8 mouse cellular contexts compared by ENCODE assay signal in the genomic region with DNA sequence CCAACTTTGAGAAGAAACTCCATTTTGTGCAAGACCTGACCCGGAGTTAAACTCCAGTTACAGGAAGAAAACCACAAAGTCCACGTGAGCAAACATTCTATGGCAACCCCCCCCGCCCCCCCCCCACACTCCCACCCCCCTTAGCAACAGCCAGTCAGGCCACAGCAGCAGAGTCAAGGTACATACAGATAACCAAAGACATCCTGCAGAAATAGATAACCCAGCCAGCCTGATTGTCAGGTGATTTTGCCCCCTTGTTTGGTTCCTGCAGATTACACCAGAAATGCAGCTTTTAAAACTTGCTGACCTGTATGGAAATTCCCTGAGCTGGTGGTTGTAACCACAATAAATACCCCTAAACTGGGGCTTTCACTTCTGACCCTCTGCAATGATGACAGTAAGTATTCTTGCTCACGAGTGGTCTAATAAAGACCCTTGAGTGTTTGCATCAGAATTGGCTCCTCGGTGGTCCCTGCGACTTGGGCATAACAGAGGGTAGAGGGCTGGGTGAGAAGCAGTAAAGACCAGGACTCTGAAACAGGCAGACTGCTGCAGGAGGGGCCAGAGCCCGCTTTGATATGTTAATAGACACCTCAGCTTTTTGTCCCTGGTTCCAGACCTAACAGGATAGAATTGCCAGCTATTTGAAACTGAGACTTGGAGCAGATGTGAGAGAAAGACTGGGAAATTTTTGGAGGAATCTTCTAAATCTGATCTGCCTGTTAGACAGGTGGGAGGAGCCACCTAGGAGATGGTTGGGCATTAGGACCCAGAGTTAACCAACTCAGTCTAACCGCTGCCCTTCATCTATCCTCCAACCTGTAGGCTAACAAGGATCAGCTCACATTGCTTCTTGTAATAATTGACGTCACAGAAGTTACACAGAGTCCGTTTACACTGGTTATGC. TPM values are rescaled to one million over a fixed set of nuclear protein-coding genes. Genes with fewer than 3 reads are reported as not detected.
A peak's percentile ranks its signal among the peaks of the same experiment; 100 is the strongest.
DNase-seq lines count a peak whose midpoint lies in the region; ATAC-seq and TF ChIP-seq lines count a peak whose summit lies in the region.

No protein-coding gene starts in this region.

- peak overlapping the region; percentile 50 for H3K4me2 ChIP-seq in heart, embryonic 16.5 days (ENCODE audit: low read depth, low read length)
- peak overlapping the region; percentile 44 for H3K4me2 ChIP-seq in midbrain, embryonic 14.5 days (ENCODE audit: low read length)

- no peak for DNase-seq in left cerebral cortex, adult 2 months (ENCODE audit: extremely low spot score in 1 of 2, low spot score in 2 of 2)
- DNase-seq in left cerebral cortex, postnatal 36 days (ENCODE audit: low spot score in 2 of 2), result no peak
- DNase-seq in embryo, embryonic 10 days (ENCODE audit: low spot score), result peak; percentile 72
- peak; percentile 86 for DNase-seq in large intestine, adult 2 months (ENCODE audit: low read depth, low spot score)
- peak; percentile 57 for DNase-seq in midbrain, embryonic 14.5 days
- no peak for DNase-seq in right cerebral cortex, postnatal 4 days
- no peak for DNase-seq in layer of hippocampus, adult 18-20 months (ENCODE audit: low spot score in 2 of 2)

- no peaks in the 10 kb centered on the region for H3K27me3 ChIP-seq in heart, embryonic 16.5 days (ENCODE audit: control insufficient read depth, insufficient read depth, low read length)
- H3K27me3 ChIP-seq in midbrain, embryonic 14.5 days (ENCODE audit: control insufficient read depth, insufficient read depth, low read length), result no peaks in the 10 kb centered on the region

- intact Hi-C loops in left cerebral cortex, adult 2 months (cut with DNase I), result no loop called here
- intact Hi-C loops in left cerebral cortex, postnatal 36 days (cut with DNase I), result loop anchor here (10.0 kb wide), 1 partner anchor 92 kb away; no protein-coding TSS in a partner anchor

- no peaks in the 10 kb centered on the region for H3K9me3 ChIP-seq in heart, embryonic 16.5 days (replicated peaks; ENCODE audit: control insufficient read depth, low read length)
- H3K9me3 ChIP-seq in midbrain, embryonic 14.5 days (ENCODE audit: control insufficient read depth, low read length), result no peaks in the 10 kb centered on the region

- H3K4me1 ChIP-seq in heart, embryonic 16.5 days (ENCODE audit: control insufficient read depth, insufficient read depth, low read length), result 0 out of 2 replicates have a peak, but pooled peaks cover 3% of the 10 kb centered on the region
- H3K4me1 ChIP-seq in midbrain, embryonic 14.5 days (ENCODE audit: control insufficient read depth, insufficient read depth, low read length), result peaks cover 10% of the 10 kb centered on the region; the same call in 1 of the 2 replicates

- 16% methylated on average over 10 of the region's 10 CpGs for WGBS in heart, embryonic 16.5 days
- WGBS in large intestine, adult 2 months, result 21% methylated on average over 10 of the region's 10 CpGs
- 8% methylated on average over 10 of the region's 10 CpGs for WGBS in midbrain, embryonic 14.5 days

- ATAC-seq in heart, embryonic 16.5 days (replicated peaks; ENCODE audit: extremely low read depth, insufficient read depth, low FRiP score), result peak; percentile 83
- ATAC-seq in midbrain, embryonic 14.5 days (ENCODE audit: low FRiP score, low TSS enrichment), result peak; percentile 83

- no peak overlapping the region for H3K27ac ChIP-seq in left cerebral cortex, adult 2 months
- H3K27ac ChIP-seq in heart, embryonic 16.5 days (ENCODE audit: low read length), result no peak overlapping the region; the same call in 1 of the 2 replicates
- no peak overlapping the region for H3K27ac ChIP-seq in midbrain, embryonic 14.5 days (replicated peaks; ENCODE audit: low read depth, low read length)

- H3K4me3 ChIP-seq in left cerebral cortex, adult 2 months, result peak overlapping the region; percentile 32
- peak overlapping the region; percentile 21; the same call in 1 of the 2 replicates for H3K4me3 ChIP-seq in heart, embryonic 16.5 days (ENCODE audit: low read length)
- H3K4me3 ChIP-seq in midbrain, embryonic 14.5 days (replicated peaks; ENCODE audit: low read depth, low read length), result peak overlapping the region; percentile 13

- H3K36me3 ChIP-seq in heart, embryonic 16.5 days (ENCODE audit: control insufficient read depth, insufficient read depth), result no peaks in the 10 kb centered on the region
- H3K36me3 ChIP-seq in midbrain, embryonic 14.5 days (ENCODE audit: control insufficient read depth, insufficient read depth, low read length), result no peaks in the 10 kb centered on the region

- H3K9ac ChIP-seq in heart, embryonic 16.5 days (ENCODE audit: low read length), result no peak overlapping the region
- H3K9ac ChIP-seq in midbrain, embryonic 14.5 days (replicated peaks; ENCODE audit: low read length), result no peak overlapping the region

- TF ChIP-seq CTCF in left cerebral cortex, adult 2 months (IDR thresholded peaks at IDR 0.05), result no peak

RNA-seq across cellular contexts. Expression of a gene that starts 5.1 kb away (rescaled TPM):
- total RNA-seq in left cerebral cortex, adult 2 months (2021), result not detected
- total RNA-seq in left cerebral cortex, postnatal 36 days (2021), result not detected
- 0.14 and 0.28 TPM in 2 replicates for polyA plus RNA-seq in heart, embryonic 16.5 days (2015; fragmentation: Nextera tagmentation; extraction: Ambion mirVana)
- polyA plus RNA-seq in large intestine, adult 2 months (2012; rRNA removed), result 0.08 and 0.19 TPM in 2 replicates
- 0.16 TPM in 1 of 2 replicates, not detected in the other for polyA plus RNA-seq in midbrain, embryonic 14.5 days (2014; fragmentation: Nextera tagmentation; extraction: Ambion mirVana)
- not detected for total RNA-seq in layer of hippocampus, adult 18-20 months (2021)

RNA-seq across cellular contexts. Expression of a gene that starts 14.9 kb away (rescaled TPM):
- not detected for total RNA-seq in left cerebral cortex, adult 2 months (2021)
- not detected for total RNA-seq in left cerebral cortex, postnatal 36 days (2021)
- polyA plus RNA-seq in heart, embryonic 16.5 days (2015; fragmentation: Nextera tagmentation; extraction: Ambion mirVana), result not detected in 2 replicates
- polyA plus RNA-seq in large intestine, adult 2 months (2012; rRNA removed), result 0.22 and 0.43 TPM in 2 replicates
- not detected in 2 replicates for polyA plus RNA-seq in midbrain, embryonic 14.5 days (2014; fragmentation: Nextera tagmentation; extraction: Ambion mirVana)
- total RNA-seq in layer of hippocampus, adult 18-20 months (2021), result not detected

RNA-seq across cellular contexts. Expression of a gene that starts 21.0 kb away (rescaled TPM):
- total RNA-seq in left cerebral cortex, adult 2 months (2021), result not detected
- total RNA-seq in left cerebral cortex, postnatal 36 days (2021), result not detected
- polyA plus RNA-seq in heart, embryonic 16.5 days (2015; fragmentation: Nextera tagmentation; extraction: Ambion mirVana), result not detected in 2 replicates
- polyA plus RNA-seq in large intestine, adult 2 months (2012; rRNA removed), result 0.41 and 0.82 TPM in 2 replicates
- not detected in 2 replicates for polyA plus RNA-seq in midbrain, embryonic 14.5 days (2014; fragmentation: Nextera tagmentation; extraction: Ambion mirVana)
- not detected for total RNA-seq in layer of hippocampus, adult 18-20 months (2021)

RNA-seq across cellular contexts. Expression of a gene that starts 26.6 kb away (rescaled TPM):
- total RNA-seq in left cerebral cortex, adult 2 months (2021), result not detected
- not detected for total RNA-seq in left cerebral cortex, postnatal 36 days (2021)
- polyA plus RNA-seq in heart, embryonic 16.5 days (2015; fragmentation: Nextera tagmentation; extraction: Ambion mirVana), result not detected in 2 replicates
- 0.15 and 0.84 TPM in 2 replicates for polyA plus RNA-seq in large intestine, adult 2 months (2012; rRNA removed)
- polyA plus RNA-seq in midbrain, embryonic 14.5 days (2014; fragmentation: Nextera tagmentation; extraction: Ambion mirVana), result not detected in 2 replicates
- total RNA-seq in layer of hippocampus, adult 18-20 months (2021), result not detected

RNA-seq across cellular contexts. Expression of a gene that starts 32.6 kb away (rescaled TPM):
- total RNA-seq in left cerebral cortex, adult 2 months (2021), result not detected
- total RNA-seq in left cerebral cortex, postnatal 36 days (2021), result not detected
- not detected in 2 replicates for polyA plus RNA-seq in heart, embryonic 16.5 days (2015; fragmentation: Nextera tagmentation; extraction: Ambion mirVana)
- polyA plus RNA-seq in large intestine, adult 2 months (2012; rRNA removed), result 0.30 TPM in 1 of 2 replicates, not detected in the other
- polyA plus RNA-seq in midbrain, embryonic 14.5 days (2014; fragmentation: Nextera tagmentation; extraction: Ambion mirVana), result not detected in 2 replicates
- total RNA-seq in layer of hippocampus, adult 18-20 months (2021), result not detected

Comparison
In these comparisons a context has a peak if more than half of its experiments do, and no peak if none do; other contexts are left out.
1. DNase-seq: peak in embryo, embryonic 10 days (single experiment), large intestine, adult 2 months (single experiment) and midbrain, embryonic 14.5 days (single experiment); none in left cerebral cortex, adult 2 months (0 of 2), left cerebral cortex, postnatal 36 days (0 of 2), right cerebral cortex, postnatal 4 days (single experiment) and layer of hippocampus, adult 18-20 months (0 of 2).
2. Peak in every context shown above with its lines, with median percentiles within 50 percentile points of each other: H3K4me3 ChIP-seq.